Comparison of ENCODE assay signal across 8 mouse cellular contexts in genomic region chr11:101785143-101785851, GRCm38 (mm10). TPM values are rescaled to one million over a fixed set of nuclear protein-coding genes. Genes with fewer than 3 reads are reported as not detected.
DNase-seq lines count a peak whose midpoint lies in the region; ATAC-seq and TF ChIP-seq lines count a peak whose summit lies in the region.

Gene Etv4, minus strand, starts transcription at chr11:101785371.

- peaks cover 8 to 37% of the 10 kb centered on the region in 2 experiments for H3K4me1 ChIP-seq in ES-E14 (ENCODE audit: control insufficient read depth in 2 of 2, insufficient read depth in 2 of 2, low read length in 2 of 2, poor library complexity in 1 of 2)
- peaks cover 16% of the 10 kb centered on the region for H3K4me1 ChIP-seq in lung, embryonic 16.5 days (replicated peaks; ENCODE audit: control insufficient read depth, insufficient read depth, low read length)

- H3K4me3 ChIP-seq in ES-E14 (ENCODE audit: insufficient read depth in 1 of 2, low read depth in 1 of 2, low read length in 2 of 2, poor library complexity in 1 of 2, severe bottlenecking in 1 of 2): peak within 1 kb of the TSS; percentile 89 to 95
- peak within 1 kb of the TSS; percentile 55 for H3K4me3 ChIP-seq in lung, embryonic 16.5 days (ENCODE audit: low read length)

- H3K36me3 ChIP-seq in ES-E14 (ENCODE audit: control insufficient read depth, insufficient read depth, low read length, poor library complexity, severe bottlenecking): no peaks in the 10 kb centered on the region
- no peaks in the 10 kb centered on the region for H3K36me3 ChIP-seq in lung, embryonic 16.5 days (ENCODE audit: control insufficient read depth, insufficient read depth, low read length)

- H3K4me2 ChIP-seq in lung, embryonic 16.5 days (ENCODE audit: low read depth, low read length): peak within 1 kb of the TSS; percentile 77

- peak; percentile 91 to 96 for ATAC-seq in hematopoietic stem cell, adult 5-6 weeks (replicated peaks in 1 of 2; ENCODE audit: insufficient read depth in 1 of 2, low FRiP score in 2 of 2, low TSS enrichment in 1 of 2, low read depth in 1 of 2, poor library complexity in 2 of 2, severe bottlenecking in 2 of 2)
- ATAC-seq in lung, embryonic 16.5 days (ENCODE audit: low read depth): peak; percentile 92

- peak within 1 kb of the TSS; percentile 86 for H3K27ac ChIP-seq in ES-E14 (ENCODE audit: insufficient read depth, low read depth, low read length, poor library complexity, severe bottlenecking)
- H3K27ac ChIP-seq in lung, embryonic 16.5 days (ENCODE audit: low read length): peak within 1 kb of the TSS; percentile 4; the same call in 1 of the 2 replicates

- in situ Hi-C loops in ES-E14 (cut with MboI; ENCODE audit: low sequenced_read_pairs in 2 of 2, unreplicated experiment in 2 of 2): no loop called here

- peak; percentile 98 for DNase-seq in ES-E14 (ENCODE audit: low read depth, low spot score)
- peak; percentile 88 for DNase-seq in cerebellum, adult 11-12 months
- DNase-seq in forelimb bud, embryonic 11.5 days (ENCODE audit: low read depth, low spot score): peak; percentile 95
- peak; percentile 65 for DNase-seq in layer of hippocampus, adult 9-10 months (ENCODE audit: low spot score)
- peak; percentile 53 for DNase-seq in ovary, postnatal 10 days (ENCODE audit: low spot score)
- peak; percentile 95 for DNase-seq in thymus, postnatal 14 days

- H3K9me3 ChIP-seq in ES-E14 (ENCODE audit: control insufficient read depth, insufficient read depth, low read depth, low read length): no peaks in the 10 kb centered on the region
- H3K9me3 ChIP-seq in lung, embryonic 16.5 days (ENCODE audit: control insufficient read depth, low read length): no peaks in the 10 kb centered on the region

- under 1% methylated on average over 35 of the region's 35 CpGs for WGBS in lung, embryonic 16.5 days

- H3K9ac ChIP-seq in ES-E14 (ENCODE audit: insufficient read depth, low read depth, low read length, poor library complexity, severe bottlenecking): peak within 1 kb of the TSS; percentile 79
- H3K9ac ChIP-seq in lung, embryonic 16.5 days (ENCODE audit: low read length): peak within 1 kb of the TSS; percentile 58

- peaks cover 38% of the 10 kb centered on the region for H3K27me3 ChIP-seq in lung, embryonic 16.5 days (ENCODE audit: control insufficient read depth, insufficient read depth, low read depth, low read length)

TF ChIP-seq in ES-E14, 5 proteins besides CTCF, POLR2A, EP300 and RAD21:
- TF ChIP-seq HCFC1 (IDR thresholded peaks at IDR 0.05; ENCODE audit: borderline replicate concordance, insufficient read depth, low read length) (no peak), ZC3H11A (IDR thresholded peaks at IDR 0.05; ENCODE audit: borderline replicate concordance, low read depth, low read length) (no peak), MAFK (IDR thresholded peaks at IDR 0.05; ENCODE audit: insufficient read depth, low read depth, low read length) (no peak), CHD2 (IDR thresholded peaks at IDR 0.05; ENCODE audit: low read depth, low read length) (no peak), ZNF384 (IDR thresholded peaks at IDR 0.05; ENCODE audit: low read depth, low read length) (no peak)

RNA-seq across cellular contexts. Expression of gene Etv4, which starts in this region (rescaled TPM):
- total RNA-seq in ES-E14 (2012; rRNA removed): 78.8 and 84.0 TPM in 2 replicates
- not detected in 2 replicates for total RNA-seq in hematopoietic stem cell, adult 5-6 weeks (2017)
- polyA plus RNA-seq in lung, embryonic 16.5 days (2015; fragmentation: Nextera tagmentation; extraction: Ambion mirVana): 10.3 and 13.4 TPM in 2 replicates

Comparison
In these comparisons a context has a peak if more than half of its experiments do, and no peak if none do; other contexts are left out.
1. Peak in every context shown above with its lines: DNase-seq, ATAC-seq, H3K4me3 ChIP-seq and H3K27ac ChIP-seq.
2. RNA of gene Etv4 (total RNA-seq): 78.8 to 84.0 TPM in ES-E14; not detected in hematopoietic stem cell, adult 5-6 weeks; every median in the first group is over 10 times any median in the second.
3. Peak in ATAC-seq in hematopoietic stem cell, adult 5-6 weeks; RNA of the gene not detected or under 1 TPM.